Mouse (Mus musculus) embryonic fibroblast, embryonic 13.5 days (primary cell): ENCODE data around the gene Ttc30a1.

Experiments
- CTCF ChIP-seq: IDR thresholded peaks from 2 replicates; pipeline ENCODE4 v1.5.1; 2011; ENCODE audit warnings: mild to moderate bottlenecking, control low read depth, low read length, moderate library complexity, borderline replicate concordance; ENCODE audit not compliant: insufficient read depth
- POLR2A ChIP-seq: IDR thresholded peaks from 2 replicates; pipeline ENCODE4 v1.6.1; 2011; ENCODE audit warnings: low read depth, mild to moderate bottlenecking, control low read depth, low read length, moderate library complexity

DNA sequence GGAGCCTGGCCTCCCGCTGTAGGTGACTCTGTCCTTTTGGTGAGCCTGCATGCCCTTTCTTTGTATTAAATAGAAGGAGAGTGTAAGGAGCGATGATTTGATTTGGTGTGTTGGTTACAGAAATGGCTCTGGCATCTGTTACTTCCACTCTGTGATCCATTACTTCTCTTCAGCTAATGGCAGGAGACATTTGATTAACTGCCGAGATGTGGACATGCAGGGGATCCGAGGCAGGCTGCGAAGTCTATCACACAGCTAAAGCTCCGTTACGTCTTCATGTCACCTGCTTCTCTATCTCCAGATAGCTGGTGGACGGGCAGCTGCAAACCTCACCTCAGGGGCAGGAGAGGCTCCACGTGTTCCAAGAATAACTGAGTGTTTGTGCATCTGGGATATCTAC lies 7.6 kb downstream of the Ttc30a1 start:
- no peak for TF ChIP-seq CTCF
- no peak for TF ChIP-seq POLR2A
